Mouse (Mus musculus): ENCODE measurements around the gene Parp16. TPM values are rescaled to one million over a fixed set of nuclear protein-coding genes. Genes with fewer than 3 reads are reported as not detected.
"Not testable (repeated sequence)": the region's sequence is repeated elsewhere in the genome, so short reads cannot be mapped to it uniquely, and the experiment has no call there.

Gene Parp16
- total RNA-seq, 1 experiment from 2014 or later, result 9.6 TPM

DNA sequence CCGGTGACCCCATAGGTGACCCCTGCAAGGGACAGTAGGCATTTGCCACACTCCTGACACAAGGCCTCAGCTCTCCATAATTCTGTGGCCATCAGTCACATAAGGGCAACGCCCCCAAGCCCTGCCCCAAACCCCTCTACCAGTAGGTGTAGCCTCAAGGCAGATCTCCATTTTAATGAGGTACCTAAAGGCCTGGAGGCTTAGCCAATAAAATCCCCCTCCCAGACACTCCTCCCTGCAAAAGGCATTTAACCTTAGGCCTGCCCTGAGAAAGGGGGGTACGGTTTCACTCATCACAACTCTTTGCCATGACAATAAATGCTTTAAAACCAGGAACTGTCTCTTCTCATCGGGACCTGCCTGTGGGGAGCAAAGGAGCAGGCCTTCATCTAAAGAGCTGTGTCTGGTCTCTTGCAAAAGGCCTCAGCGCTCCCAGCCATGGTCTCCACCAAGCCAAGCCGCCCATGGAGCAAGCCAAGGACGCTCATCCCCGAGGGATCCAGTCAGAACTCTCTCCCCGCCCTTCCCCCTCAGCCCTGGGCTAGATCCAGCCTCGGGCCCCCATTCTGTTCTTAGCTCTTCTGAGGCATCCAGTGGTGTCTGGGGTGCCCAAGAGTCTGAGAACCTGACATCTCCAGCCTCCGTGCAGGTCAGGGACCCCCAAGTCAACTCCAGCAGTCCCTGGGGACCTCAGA is 60.9 kb downstream of the Parp16 start:
- ATAC-seq (replicated peaks in 1 of 2; ENCODE audit: insufficient read depth in 1 of 2, low FRiP score in 2 of 2, low TSS enrichment in 1 of 2, low read depth in 1 of 2, poor library complexity in 2 of 2, severe bottlenecking in 2 of 2), result no peak

DNA sequence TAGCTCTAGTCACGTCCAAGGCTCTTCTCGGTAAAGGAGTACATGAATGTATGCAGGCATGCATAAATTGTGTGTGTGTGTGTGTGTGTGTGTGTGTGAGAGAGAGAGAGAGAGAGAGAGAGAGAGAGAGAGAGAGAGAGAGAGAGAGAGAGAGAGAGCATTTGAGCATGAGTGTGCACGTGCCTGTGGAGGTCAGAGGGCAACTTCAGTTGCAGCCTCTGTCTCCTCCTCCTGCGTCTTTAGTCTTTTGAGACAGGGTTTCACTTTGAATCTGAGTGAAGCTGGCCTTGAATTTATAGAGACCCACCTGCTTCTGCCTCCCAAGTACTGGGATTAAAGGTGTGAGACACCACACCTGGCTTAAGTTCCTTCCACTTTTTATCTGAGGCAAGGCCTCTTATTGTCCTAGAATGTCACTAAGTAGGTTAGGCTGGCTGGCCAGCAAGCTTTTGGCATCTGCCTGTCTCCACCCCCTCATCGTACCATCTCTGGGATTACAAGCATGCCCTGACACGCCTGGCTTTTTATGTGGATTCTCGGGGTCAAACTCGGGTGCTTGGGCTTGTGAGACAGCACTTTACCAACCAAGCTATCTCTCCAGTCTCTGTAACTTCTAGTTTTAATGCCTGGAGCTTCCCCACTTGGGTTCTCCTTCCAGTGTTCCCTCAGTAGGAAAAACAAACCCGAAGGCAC is 62.2 kb downstream of the Parp16 start:
- ATAC-seq (replicated peaks in 1 of 2; ENCODE audit: insufficient read depth in 1 of 2, low FRiP score in 2 of 2, low TSS enrichment in 1 of 2, low read depth in 1 of 2, poor library complexity in 2 of 2, severe bottlenecking in 2 of 2), result no peak

DNA sequence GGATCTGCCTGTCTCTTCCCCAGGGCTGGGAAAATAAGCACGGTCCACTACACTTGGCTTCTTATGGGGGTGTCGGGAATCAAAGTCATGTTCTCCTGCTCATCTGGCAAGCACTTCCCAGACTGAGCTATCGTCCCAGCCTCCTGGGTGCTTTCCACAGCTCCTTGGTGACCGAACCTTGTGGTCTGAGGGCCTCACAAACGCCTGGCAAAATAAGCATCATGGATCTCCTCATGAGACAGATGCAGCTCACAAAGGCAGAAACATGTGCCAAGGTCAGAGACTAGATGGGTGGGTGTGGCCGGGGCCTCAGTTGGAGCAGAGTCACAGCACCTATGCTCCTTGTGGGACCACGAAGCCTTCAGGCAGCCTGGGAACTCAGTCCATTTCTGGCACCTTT is 64.2 kb downstream of the Parp16 start:
- ATAC-seq (replicated peaks in 1 of 2; ENCODE audit: insufficient read depth in 1 of 2, low FRiP score in 2 of 2, low TSS enrichment in 1 of 2, low read depth in 1 of 2, poor library complexity in 2 of 2, severe bottlenecking in 2 of 2), result no peak

DNA sequence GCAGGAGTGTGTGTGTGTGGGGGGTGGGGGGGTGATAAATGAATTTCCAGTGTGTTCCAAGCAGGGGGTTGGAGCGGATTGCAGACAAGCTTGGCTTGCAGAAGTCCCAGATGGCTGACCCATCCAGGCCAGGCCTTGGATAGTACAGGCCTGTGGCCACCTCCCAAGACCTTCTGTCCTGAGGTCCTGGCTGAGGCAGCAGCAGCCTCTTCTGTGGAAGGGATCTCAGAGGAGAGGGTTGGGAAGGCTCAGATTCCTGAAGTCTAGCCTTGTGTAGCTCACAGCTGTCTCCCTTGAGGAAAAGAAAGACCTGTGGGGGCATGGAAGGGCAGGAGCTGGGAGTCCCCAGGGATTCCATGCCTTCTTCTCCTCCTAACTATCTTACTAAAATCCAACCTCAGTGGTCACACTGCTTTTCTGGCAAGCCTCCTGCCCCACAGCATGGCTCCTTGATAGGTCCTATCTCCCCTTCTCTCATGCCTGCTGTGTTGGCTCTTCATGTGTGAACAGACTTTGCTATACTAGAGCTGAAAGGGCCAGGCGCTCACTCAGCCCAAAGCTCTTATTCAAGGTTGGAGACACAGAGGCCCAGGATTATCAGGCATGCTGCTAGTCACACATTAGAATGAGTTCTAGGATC is 66.6 kb downstream of the Parp16 start:
- no peak for ATAC-seq (replicated peaks in 1 of 2; ENCODE audit: insufficient read depth in 1 of 2, low FRiP score in 2 of 2, low TSS enrichment in 1 of 2, low read depth in 1 of 2, poor library complexity in 2 of 2, severe bottlenecking in 2 of 2)

DNA sequence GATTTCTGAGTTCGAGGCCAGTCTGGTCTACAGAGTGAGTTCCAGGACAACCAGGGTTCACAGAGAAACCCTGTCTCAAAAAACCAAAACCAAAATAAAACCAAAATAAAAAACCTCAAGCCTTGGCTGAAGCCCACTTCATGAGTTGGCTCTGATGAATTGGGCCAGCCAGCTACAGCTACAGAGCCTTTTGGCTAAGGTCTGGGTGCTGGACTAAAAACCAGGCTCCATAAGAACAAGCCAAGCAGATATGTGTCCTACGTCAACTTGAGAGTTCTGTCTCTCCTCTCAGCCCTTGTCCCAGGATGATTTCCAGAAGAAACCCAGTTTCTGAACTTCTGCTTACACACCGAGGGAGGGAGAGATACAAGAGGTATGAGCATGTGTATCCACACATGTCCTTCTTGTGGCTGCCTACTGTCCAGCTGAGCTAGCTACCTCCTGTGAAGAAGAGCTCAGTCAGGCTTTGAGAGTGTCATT is 67.5 kb downstream of the Parp16 start:
- no peak for ATAC-seq (replicated peaks in 1 of 2; ENCODE audit: insufficient read depth in 1 of 2, low FRiP score in 2 of 2, low TSS enrichment in 1 of 2, low read depth in 1 of 2, poor library complexity in 2 of 2, severe bottlenecking in 2 of 2)

DNA sequence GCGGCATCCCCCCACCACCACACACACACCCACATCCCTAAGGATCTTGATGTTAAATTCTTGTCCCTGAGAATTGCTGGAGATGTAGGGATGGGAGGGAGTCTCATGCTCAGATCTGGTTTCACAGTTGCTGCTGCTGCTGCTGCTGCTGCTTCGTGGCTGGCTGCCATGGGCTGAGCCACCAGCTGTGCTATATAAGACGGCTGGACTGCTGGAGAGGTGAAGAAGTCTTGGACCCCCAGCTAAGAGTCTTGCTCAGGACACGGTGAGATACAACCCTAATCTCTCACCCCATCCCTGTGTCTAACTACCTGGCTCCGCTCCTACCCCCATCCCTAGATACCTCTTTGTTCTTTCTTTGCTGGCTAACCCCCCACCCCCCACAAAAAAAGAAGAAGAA is 69.8 kb downstream of the Parp16 start, which contains the start of gene Cilp:
Cilp (plus strand) TSS at position 222 of the 400 bp plus-strand sequence.
- ATAC-seq (replicated peaks in 1 of 2; ENCODE audit: insufficient read depth in 1 of 2, low FRiP score in 2 of 2, low TSS enrichment in 1 of 2, low read depth in 1 of 2, poor library complexity in 2 of 2, severe bottlenecking in 2 of 2), result no peak

DNA sequence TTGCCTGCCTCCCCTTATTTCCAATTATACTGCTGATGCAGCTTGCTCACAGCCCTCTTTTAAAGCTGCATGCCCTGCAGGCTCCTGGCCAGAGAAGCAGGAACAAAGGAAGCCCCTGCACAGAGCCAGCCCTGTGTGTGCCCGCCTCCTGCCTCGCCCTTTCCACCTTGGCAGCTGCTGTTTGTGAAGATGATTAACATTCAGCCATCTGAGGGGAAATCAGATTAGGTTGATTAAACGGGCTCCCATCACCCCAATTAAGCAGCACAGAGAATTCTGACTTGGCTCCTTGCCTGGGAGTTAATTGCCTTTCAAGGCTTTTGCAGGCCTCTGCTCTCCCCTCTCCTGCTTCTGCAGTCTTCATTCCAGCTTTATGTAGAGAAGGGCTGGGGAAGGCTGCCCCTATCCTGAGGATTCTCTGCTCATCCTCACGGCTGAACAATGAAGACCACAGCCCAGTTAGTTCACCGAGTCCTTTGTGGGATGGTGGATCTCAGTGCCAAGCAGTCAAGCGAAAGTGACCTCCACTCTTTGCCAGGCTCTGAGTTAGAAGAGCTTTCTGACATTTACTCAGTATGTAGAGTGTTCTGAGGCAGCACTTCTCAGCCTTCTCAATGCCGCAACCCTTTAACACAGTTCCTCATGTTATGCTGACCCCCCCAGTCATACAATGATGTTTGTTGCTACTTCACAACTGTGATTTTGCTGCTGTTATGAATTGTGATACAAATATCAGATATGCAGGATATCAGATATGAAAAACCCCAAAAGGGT is 72.8 kb downstream of the Parp16 start:
- ATAC-seq (replicated peaks in 1 of 2; ENCODE audit: insufficient read depth in 1 of 2, low FRiP score in 2 of 2, low TSS enrichment in 1 of 2, low read depth in 1 of 2, poor library complexity in 2 of 2, severe bottlenecking in 2 of 2), result no peak

DNA sequence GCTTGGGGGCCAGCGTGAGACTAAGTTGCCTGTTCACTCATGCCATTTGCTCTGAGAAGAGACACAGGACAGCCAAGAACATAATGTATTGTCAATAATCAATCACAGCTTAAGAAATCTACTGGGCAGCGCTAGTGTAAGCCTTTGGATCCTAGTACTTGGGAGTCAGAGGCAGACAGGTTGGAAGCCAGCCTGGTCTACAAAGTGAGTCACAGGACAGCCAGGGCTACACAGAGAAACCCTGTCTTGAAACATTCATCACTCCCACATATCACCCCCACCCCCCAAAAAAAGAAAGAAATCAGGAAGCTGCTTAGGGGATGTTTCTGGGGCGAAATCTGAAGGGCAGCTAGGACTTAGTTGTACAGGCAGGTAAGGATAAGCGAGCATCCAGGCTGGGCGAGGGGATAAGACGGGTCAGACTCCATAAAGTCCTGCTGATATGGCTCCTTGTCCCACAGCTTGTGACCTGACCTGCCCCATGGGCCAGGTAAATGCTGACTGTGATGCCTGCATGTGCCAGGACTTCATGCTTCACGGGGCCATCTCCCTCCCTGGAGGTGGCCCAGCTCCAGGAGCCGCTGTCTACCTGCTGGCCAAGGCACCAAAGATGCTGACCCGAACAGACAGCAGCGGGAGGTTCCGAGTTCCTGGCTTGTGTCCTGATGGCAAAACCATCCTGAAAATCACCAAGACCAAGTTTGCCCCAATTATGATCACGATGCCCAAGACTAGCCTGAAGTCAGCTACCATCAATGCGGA is 78.1 kb downstream of the Parp16 start:
- ATAC-seq (replicated peaks in 1 of 2; ENCODE audit: insufficient read depth in 1 of 2, low FRiP score in 2 of 2, low TSS enrichment in 1 of 2, low read depth in 1 of 2, poor library complexity in 2 of 2, severe bottlenecking in 2 of 2), result no peak

DNA sequence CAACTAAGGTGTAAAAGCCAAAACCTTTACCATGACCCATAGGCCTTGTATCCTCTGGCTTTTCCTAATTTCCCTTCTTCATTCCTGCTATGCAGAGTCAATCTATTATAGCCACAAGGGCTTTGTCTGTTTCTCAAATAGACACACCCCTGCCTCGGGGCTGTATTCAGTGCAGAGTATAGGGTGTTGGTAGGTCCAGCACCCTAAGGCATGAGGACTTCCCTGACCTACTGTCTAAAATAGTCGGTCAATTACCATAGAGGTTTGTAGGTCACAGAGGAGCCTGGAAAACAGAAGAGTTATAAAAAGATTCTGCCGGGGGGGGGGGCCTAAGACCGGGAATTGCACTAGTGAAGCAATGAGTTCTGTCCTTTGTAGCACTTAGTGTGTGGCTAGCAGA is 78.7 kb downstream of the Parp16 start:
- no peak for ATAC-seq (replicated peaks in 1 of 2; ENCODE audit: insufficient read depth in 1 of 2, low FRiP score in 2 of 2, low TSS enrichment in 1 of 2, low read depth in 1 of 2, poor library complexity in 2 of 2, severe bottlenecking in 2 of 2)

DNA sequence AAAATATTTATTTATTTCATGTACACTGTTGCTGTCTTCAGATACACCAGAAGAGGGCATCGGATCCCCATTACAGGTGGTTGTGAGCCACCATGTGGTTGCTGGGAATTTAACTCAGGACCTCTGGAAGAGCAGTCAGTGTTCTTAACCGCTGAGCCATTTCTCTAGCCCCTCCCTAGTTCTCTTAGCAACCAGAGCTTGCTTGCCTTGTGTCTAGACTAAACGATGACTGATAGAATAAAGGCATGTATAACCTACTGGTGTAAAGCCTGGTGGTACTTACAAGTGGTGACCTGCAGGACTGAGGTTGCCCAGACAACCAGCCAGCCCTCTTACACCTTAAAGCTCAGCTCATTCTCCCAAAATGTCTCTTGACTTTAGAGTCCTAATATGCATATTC is 79.7 kb downstream of the Parp16 start:
- ATAC-seq (replicated peaks in 1 of 2; ENCODE audit: insufficient read depth in 1 of 2, low FRiP score in 2 of 2, low TSS enrichment in 1 of 2, low read depth in 1 of 2, poor library complexity in 2 of 2, severe bottlenecking in 2 of 2), result not testable (repeated sequence)

DNA sequence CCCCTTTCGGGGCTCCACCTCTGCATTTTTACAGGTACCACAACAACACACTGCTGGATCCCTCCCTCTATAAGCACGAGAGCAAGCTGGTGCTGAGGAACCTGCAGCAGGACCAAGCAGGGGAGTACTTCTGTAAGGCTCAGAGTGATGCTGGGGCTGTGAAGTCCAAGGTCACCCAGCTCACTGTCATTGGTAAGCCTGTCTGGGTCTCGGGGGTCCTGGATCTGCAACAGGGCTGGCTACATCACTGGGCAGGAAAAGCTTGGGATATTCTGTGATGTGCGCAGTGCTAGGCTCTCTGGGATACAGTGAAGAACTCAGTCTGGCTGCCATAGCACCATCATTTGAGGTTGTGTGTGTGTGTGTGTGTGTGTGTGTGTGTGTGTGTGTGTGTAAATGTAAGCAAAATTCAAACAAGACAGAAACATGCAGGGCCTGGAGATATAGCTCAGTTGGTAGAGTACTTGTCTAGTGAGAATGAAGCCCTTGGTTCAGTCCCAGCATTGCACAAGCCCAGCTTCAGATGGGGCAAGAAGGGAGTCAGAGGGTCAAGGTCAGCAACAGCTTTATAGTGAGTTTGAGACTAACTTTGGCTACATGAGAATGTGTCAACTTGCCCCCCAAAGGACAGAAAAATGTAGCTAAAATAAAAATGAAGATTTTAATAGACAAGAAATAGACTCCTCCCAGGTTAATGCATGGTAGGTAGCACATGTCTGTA is 80.8 kb downstream of the Parp16 start:
- ATAC-seq (replicated peaks in 1 of 2; ENCODE audit: insufficient read depth in 1 of 2, low FRiP score in 2 of 2, low TSS enrichment in 1 of 2, low read depth in 1 of 2, poor library complexity in 2 of 2, severe bottlenecking in 2 of 2), result no peak

DNA sequence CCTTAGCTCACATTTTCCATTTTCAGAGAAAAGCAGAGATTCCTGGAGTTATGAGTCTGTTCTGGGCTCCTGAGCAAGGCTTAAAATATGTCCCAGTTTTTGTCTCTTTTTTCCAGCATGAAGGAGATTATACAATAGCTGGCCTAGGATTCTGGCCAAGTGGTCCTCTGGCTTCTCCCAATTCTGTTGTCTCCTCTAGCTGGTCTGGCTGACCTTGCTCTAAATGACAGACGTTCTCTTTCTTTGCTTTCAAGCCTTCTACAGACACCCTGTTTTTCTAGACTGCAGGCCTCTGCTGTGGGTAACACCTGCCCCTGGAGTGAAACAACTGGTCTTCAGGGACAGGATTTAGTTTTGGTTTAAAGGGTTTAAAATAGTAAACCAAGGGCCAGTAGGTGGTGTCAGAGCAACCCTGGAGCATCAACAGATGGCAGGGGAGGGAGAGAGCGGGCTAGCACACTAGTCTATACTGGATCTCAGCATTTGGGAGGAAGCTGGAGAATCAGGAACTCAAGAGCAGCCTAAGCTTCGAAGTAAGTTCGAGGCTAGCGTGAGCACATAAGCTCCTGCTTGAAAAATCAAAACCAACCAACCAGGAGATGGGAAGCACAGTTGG is 86.5 kb downstream of the Parp16 start:
- ATAC-seq (replicated peaks in 1 of 2; ENCODE audit: insufficient read depth in 1 of 2, low FRiP score in 2 of 2, low TSS enrichment in 1 of 2, low read depth in 1 of 2, poor library complexity in 2 of 2, severe bottlenecking in 2 of 2), result no peak

DNA sequence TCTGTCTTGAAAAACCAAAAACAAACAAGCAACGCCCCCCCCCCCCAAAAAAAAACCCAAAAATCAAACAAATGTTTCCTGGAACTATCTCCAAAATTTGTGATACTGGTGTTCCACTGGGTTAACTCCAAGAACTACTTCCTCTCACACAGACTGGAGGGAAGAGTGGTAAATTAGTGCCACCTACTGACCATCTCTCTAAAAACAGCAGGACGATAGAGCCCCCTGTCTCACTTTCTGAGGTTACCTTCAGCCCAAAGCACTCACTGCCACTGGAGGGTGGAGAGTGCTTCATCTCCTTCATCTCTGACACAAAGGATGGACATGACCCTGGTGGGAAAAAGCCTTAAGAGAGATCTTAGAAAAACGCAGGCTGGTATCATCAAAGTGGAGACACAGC is 88.1 kb downstream of the Parp16 start:
- peak; percentile 49 to 69; a peak in 2 of 4 replicates for ATAC-seq (replicated peaks in 1 of 2; ENCODE audit: insufficient read depth in 1 of 2, low FRiP score in 2 of 2, low TSS enrichment in 1 of 2, low read depth in 1 of 2, poor library complexity in 2 of 2, severe bottlenecking in 2 of 2)

DNA sequence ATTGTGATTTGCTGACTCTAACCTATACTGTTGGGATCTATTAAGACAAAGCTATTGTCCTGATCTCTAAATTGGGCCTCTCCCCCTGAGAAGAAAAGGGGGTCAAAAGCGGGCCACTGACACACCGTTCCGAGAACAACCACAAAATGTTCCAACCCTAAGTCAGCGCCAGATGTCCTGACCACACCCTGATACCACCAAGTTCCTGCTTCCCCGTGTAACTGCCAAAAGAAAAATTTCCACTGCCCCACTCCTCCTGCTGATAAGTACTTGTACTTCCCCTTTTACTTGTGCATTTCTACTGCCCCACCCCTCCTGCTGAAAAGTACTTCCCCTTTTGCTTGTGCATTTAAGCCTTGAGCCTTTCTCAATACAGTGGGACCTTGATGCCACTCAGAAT is 93.1 kb downstream of the Parp16 start:
- not testable (repeated sequence) for ATAC-seq (replicated peaks in 1 of 2; ENCODE audit: insufficient read depth in 1 of 2, low FRiP score in 2 of 2, low TSS enrichment in 1 of 2, low read depth in 1 of 2, poor library complexity in 2 of 2, severe bottlenecking in 2 of 2)

All from hematopoietic stem cell, adult 5-6 weeks (primary cell).